Mouse (Mus musculus) liver, adult 2 months (tissue): ENCODE measurements around the gene Qtrt2. TPM values are rescaled to one million over a fixed set of nuclear protein-coding genes. Genes with fewer than 3 reads are reported as not detected.
A peak's percentile ranks its signal among the peaks of the same experiment; 100 is the strongest.

Experiments
- DNase-seq: peaks from one replicate; pipeline ENCODE4 v3.0.0-alpha.2; 2011; ENCODE audit warnings: low read depth, low spot score; ENCODE audit errors: extremely low read depth
- H3K27ac ChIP-seq: fragments of 200-500 bp; replicated peaks from 2 replicates; pipeline ENCODE4 v1.5.1; 2012; ENCODE audit warnings: low read depth, mild to moderate bottlenecking, control low read depth, inconsistent platforms, low read length; ENCODE audit not compliant: insufficient read depth
- H3K27me3 ChIP-seq: fragments of 200-500 bp; 2 replicates; pipeline ENCODE4 v1.6.1; 2012; ENCODE audit warnings: mild to moderate bottlenecking, moderate library complexity, low read length, inconsistent platforms; ENCODE audit not compliant: control insufficient read depth, insufficient read depth
- H3K36me3 ChIP-seq: fragments of 200-500 bp; 2 replicates; pipeline ENCODE4 v1.6.1; 2012; ENCODE audit warnings: low read length, inconsistent platforms; ENCODE audit not compliant: control insufficient read depth, insufficient read depth
- H3K4me1 ChIP-seq: fragments of 200-500 bp; 2 replicates; pipeline ENCODE4 v1.6.1; 2011; ENCODE audit warnings: low read length; ENCODE audit not compliant: control insufficient read depth, insufficient read depth
- H3K4me3 ChIP-seq: fragments of 200-500 bp; 2 replicates; pipeline ENCODE4 v1.5.1; 2011; ENCODE audit warnings: low read depth, mild to moderate bottlenecking, control low read depth, low read length, moderate library complexity; ENCODE audit not compliant: insufficient read depth
- H3K79me2 ChIP-seq: fragments of 200-500 bp; 2 replicates; pipeline ENCODE4 v1.6.1; 2012; ENCODE audit warnings: inconsistent platforms, mild to moderate bottlenecking, low read length, moderate library complexity; ENCODE audit not compliant: control insufficient read depth, insufficient read depth
- H3K9ac ChIP-seq: fragments of 200-500 bp; 2 replicates; pipeline ENCODE4 v1.6.1; 2012; ENCODE audit warnings: low read depth, mild to moderate bottlenecking, control low read depth, inconsistent platforms, low read length
- CTCF ChIP-seq: fragments of 200-500 bp; IDR thresholded peaks from 2 replicates; pipeline ENCODE4 v1.5.1; 2011; ENCODE audit warnings: low read depth, low read length, control low read depth
- POLR2A ChIP-seq: fragments of 200-500 bp; IDR thresholded peaks from 2 replicates; pipeline ENCODE4 v1.6.1; 2011; ENCODE audit warnings: low read length, control low read depth; ENCODE audit not compliant: insufficient read depth; ENCODE audit errors: extremely low read depth
- WGBS: fragments of 180-500 bp; shearing (Covaris S2); methylation state at CpG from one replicate; pipeline ENCODE4 v1.1.7; 2018; 5-methylcytosine and 5-hydroxymethylcytosine counted together
- polyA plus RNA-seq: library from polyadenylated mRNA; depleted of rRNA; stranded (reverse); fragments of >200 nt; gene quantifications from 2 replicates; pipeline ENCODE4 v1.2.3, GENCODE M21; 2012
- total RNA-seq: library from RNA; depleted of rRNA; stranded (reverse); fragments of >200 nt; gene quantifications from 2 replicates; pipeline ENCODE4 v1.2.3, GENCODE M21; 2014

The Qtrt2 gene
- total and polyA plus RNA-seq, 2 experiments, result 7.8 to 9.0 TPM

DNA sequence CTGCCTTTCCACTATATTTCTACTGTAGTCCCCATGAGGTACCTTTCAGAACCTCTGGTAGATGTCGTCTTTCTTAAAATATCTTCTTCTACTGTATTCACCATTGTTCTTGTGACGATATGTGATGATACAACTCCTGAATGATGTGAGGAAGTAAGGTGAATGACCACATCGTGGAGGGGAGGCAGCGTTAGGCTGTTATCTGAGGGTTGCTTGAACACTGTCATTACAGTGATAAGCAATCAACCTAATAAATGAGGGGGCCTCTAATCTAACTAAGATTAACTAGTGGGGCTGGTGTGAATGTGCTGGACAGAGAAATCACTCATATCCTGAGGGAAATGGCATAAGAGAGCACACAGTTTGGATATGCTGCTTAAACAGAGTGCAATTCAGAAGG is 26.5 kb downstream of the Qtrt2 start:
- Histone ChIP-seq H3K4me1 (peaks cover 5% of the 10 kb centered on the region), H3K36me3 (peaks cover under 1% of the 10 kb centered on the region; the same call in 1 of the 2 replicates), H3K27ac (no peak overlapping the region), H3K9ac (no peak overlapping the region), H3K4me3 (no peak overlapping the region), H3K79me2 (no peaks in the 10 kb centered on the region), H3K27me3 (no peaks in the 10 kb centered on the region)
- WGBS, result 77% methylated on average over 4 of the region's 4 CpGs
- TF ChIP-seq POLR2A (no peak), CTCF (no peak)
- no peak for DNase-seq

DNA sequence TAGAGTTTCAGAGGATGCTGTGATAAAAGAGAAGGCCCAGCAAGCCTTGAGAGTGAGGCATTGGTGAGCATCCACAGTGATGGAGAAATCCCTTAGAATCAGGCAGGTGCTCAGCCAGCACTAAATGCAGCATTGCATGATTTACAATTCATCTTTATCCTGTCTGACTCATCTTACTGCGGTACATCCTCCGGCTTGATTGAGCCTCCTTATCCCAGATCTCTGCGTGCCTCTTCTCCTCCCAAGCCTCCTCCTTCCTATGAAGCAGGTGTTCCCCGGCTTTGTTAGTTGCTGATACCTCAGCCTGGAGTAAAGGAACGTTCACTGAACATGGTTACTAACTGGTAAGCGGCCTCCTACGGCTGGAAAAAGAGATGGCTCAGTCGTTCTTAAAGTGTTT is 32.1 kb downstream of the Qtrt2 start:
- H3K4me3 ChIP-seq, result no peak overlapping the region
- no peak overlapping the region for H3K27ac ChIP-seq
- 91% methylated on average over 8 of the region's 8 CpGs for WGBS
- TF ChIP-seq POLR2A, result no peak
- no peak for TF ChIP-seq CTCF
- no peaks in the 10 kb centered on the region for H3K27me3 ChIP-seq
- DNase-seq, result no peak
- H3K36me3 ChIP-seq, result no peaks in the 10 kb centered on the region; the same call in 1 of the 2 replicates
- no peaks in the 10 kb centered on the region for H3K79me2 ChIP-seq
- no peak overlapping the region for H3K9ac ChIP-seq
- peaks cover 5% of the 10 kb centered on the region for H3K4me1 ChIP-seq

- no peaks in the 10 kb centered on the region; the same call in 1 of the 2 replicates for H3K79me2 ChIP-seq
- no peak for DNase-seq
- TF ChIP-seq POLR2A (no peak), CTCF (no peak)
- H3K36me3 ChIP-seq, result no peaks in the 10 kb centered on the region; the same call in 1 of the 2 replicates
- no peak overlapping the region for H3K9ac ChIP-seq
- H3K4me1 ChIP-seq, result peaks cover 2% of the 10 kb centered on the region; the same call in 1 of the 2 replicates
- H3K27me3 ChIP-seq, result no peaks in the 10 kb centered on the region
- WGBS, result 71% methylated on average over 4 of the region's 4 CpGs
- no peak overlapping the region for H3K4me3 ChIP-seq
- no peak overlapping the region for H3K27ac ChIP-seq
Observed at GRCm38 (mm10) chr16:43890747-43891336, 35.8 kb downstream of the Qtrt2 start.

GRCm38 (mm10) chr16:43890005-43890336 is 36.6 kb downstream of the Qtrt2 start:
- no peaks in the 10 kb centered on the region for H3K27me3 ChIP-seq
- 0% methylated on average over 9 of the region's 9 CpGs for WGBS
- H3K27ac ChIP-seq, result peak overlapping the region; percentile 32; the same call in 1 of the 2 replicates
- H3K4me3 ChIP-seq, result peak overlapping the region; percentile 75
- no peaks in the 10 kb centered on the region; the same call in 1 of the 2 replicates for H3K36me3 ChIP-seq
- peak overlapping the region; percentile 63 for H3K9ac ChIP-seq
- no peak for DNase-seq
- H3K79me2 ChIP-seq, result peaks cover 6% of the 10 kb centered on the region; the same call in 1 of the 2 replicates
- TF ChIP-seq CTCF (peak; percentile 50; the same call in 1 of the 2 replicates), POLR2A (no peak)
- H3K4me1 ChIP-seq, result peaks cover 2% of the 10 kb centered on the region; the same call in 1 of the 2 replicates

GRCm38 (mm10) chr16:43889208-43890004 is 37.2 kb downstream of the Qtrt2 start, which contains the start of gene Ccdc191:
Ccdc191 (plus strand) TSS chr16:43889800.
- peaks cover 2% of the 10 kb centered on the region; the same call in 1 of the 2 replicates for H3K4me1 ChIP-seq
- peak; percentile 99 for DNase-seq
- H3K27ac ChIP-seq, result peak within 1 kb of the TSS; percentile 32
- H3K9ac ChIP-seq, result peak within 1 kb of the TSS; percentile 63
- TF ChIP-seq CTCF (no peak), POLR2A (0 out of 2 replicates have a peak, but pooled peaks have one; percentile 22)
- H3K27me3 ChIP-seq, result no peaks in the 10 kb centered on the region
- H3K79me2 ChIP-seq, result peaks cover 6% of the 10 kb centered on the region; the same call in 1 of the 2 replicates
- H3K36me3 ChIP-seq, result no peaks in the 10 kb centered on the region
- under 1% methylated on average over 33 of the region's 33 CpGs for WGBS
- peak within 1 kb of the TSS; percentile 75 for H3K4me3 ChIP-seq

DNA sequence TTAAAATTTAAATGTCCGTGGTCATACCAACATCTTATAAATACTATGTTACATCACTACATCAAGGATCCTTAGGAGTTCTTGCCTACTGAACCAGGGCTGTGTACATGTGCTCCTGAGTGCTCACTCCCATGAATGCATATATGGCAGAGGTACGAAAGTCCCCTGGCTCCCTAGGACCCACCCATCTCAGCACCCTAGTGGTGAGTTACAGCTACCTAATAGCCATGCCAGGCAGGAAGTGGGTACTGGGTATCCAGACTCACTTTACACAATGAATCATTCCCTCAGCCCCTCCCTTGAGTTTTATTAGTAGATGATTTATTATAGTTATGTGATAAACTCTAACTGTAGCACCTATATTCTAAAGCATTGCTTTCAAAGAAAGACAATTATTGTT is 44.3 kb downstream of the Qtrt2 start:
- Histone ChIP-seq H3K27ac (no peak overlapping the region), H3K9ac (no peak overlapping the region), H3K27me3 (no peaks in the 10 kb centered on the region), H3K79me2 (peaks cover 6% of the 10 kb centered on the region; the same call in 1 of the 2 replicates), H3K36me3 (peaks cover 6% of the 10 kb centered on the region), H3K4me3 (no peak overlapping the region), H3K4me1 (no peaks in the 10 kb centered on the region)
- DNase-seq, result no peak
- no peak for TF ChIP-seq POLR2A
- TF ChIP-seq CTCF, result no peak
- 96% methylated on average over 2 of the region's 2 CpGs for WGBS
